Mouse (Mus musculus) gastrocnemius, adult 8-10 months (tissue): Measurements from ENCODE around the gene Mrps11. TPM values are rescaled to one million over a fixed set of nuclear protein-coding genes. Genes with fewer than 3 reads are reported as not detected.

Experiments used
- DNase-seq, 2 experiments: peaks; one replicate each; pipeline ENCODE4 v3.0.0; 2022; ENCODE audit warnings: low spot score in 2 of 2
- total RNA-seq, 4 experiments: library from RNA; stranded (reverse); gene quantifications; 2 replicates each; pipeline ENCODE4 v1.2.4; 2022

Gene Mrps11
- 10 to 100 TPM; 26.4 to 34.9 (median 30.2) TPM for total RNA-seq

- peak; percentile 74 to 79 for DNase-seq
Observed at GRCm38 (mm10) chr7:78782639-78783581, at the start of gene Mrps11, which contains the start of gene Mrpl46. Gene Mrps11 (plus strand): TSS chr7:78783119. Gene Mrpl46 (minus strand): TSS chr7:78783531.

GRCm38 (mm10) chr7:78737196-78737595, 45.7 kb upstream of the Mrps11 start:
- no peak for DNase-seq

GRCm38 (mm10) chr7:78737614-78738210, 45.2 kb upstream of the Mrps11 start, which contains the start of gene Ntrk3:
Gene Ntrk3 (minus strand): TSS chr7:78738012.
- DNase-seq, result no peak

GRCm38 (mm10) chr7:78739351-78740000, 43.4 kb upstream of the Mrps11 start:
- DNase-seq, result no peak

GRCm38 (mm10) chr7:78743731-78744385, 39.1 kb upstream of the Mrps11 start:
- no peak for DNase-seq

GRCm38 (mm10) chr7:78752961-78753360, 30.0 kb upstream of the Mrps11 start:
- DNase-seq, result no peak

- DNase-seq, result no peak
Observed at GRCm38 (mm10) chr7:78753752-78754457, 29.0 kb upstream of the Mrps11 start.

GRCm38 (mm10) chr7:78754458-78755000, 28.4 kb upstream of the Mrps11 start:
- DNase-seq, result no peak

- DNase-seq, result no peak
Observed at GRCm38 (mm10) chr7:78763801-78764200, 19.1 kb upstream of the Mrps11 start.

GRCm38 (mm10) chr7:78765215-78765631, 17.7 kb upstream of the Mrps11 start:
- DNase-seq, result no peak

- DNase-seq, result peak; percentile 26 to 41
Observed at GRCm38 (mm10) chr7:78766019-78766683, 16.8 kb upstream of the Mrps11 start.

- DNase-seq, result no peak
Observed at GRCm38 (mm10) chr7:78767929-78768531, 14.9 kb upstream of the Mrps11 start.

GRCm38 (mm10) chr7:78769075-78769652, 13.8 kb upstream of the Mrps11 start:
- no peak for DNase-seq

- no peak for DNase-seq
Observed at GRCm38 (mm10) chr7:78770936-78771335, 12.0 kb upstream of the Mrps11 start.

GRCm38 (mm10) chr7:78778741-78779140, 4.2 kb upstream of the Mrps11 start:
- DNase-seq, result no peak

- DNase-seq, result no peak
Observed at GRCm38 (mm10) chr7:78785906-78786305, 3.0 kb downstream of the Mrps11 start.

GRCm38 (mm10) chr7:78787793-78788380, 5.0 kb downstream of the Mrps11 start:
- DNase-seq, result no peak

GRCm38 (mm10) chr7:78791359-78792222, 8.7 kb downstream of the Mrps11 start:
- peak; percentile 21 to 33 for DNase-seq
